Mouse (Mus musculus): ENCODE measurements around the gene Il1a.

GRCm38 (mm10) chr2:129254076-129254475 lies 55.7 kb downstream of the Il1a start:
- TF ChIP-seq KAT2A (IDR thresholded peaks at IDR 0.05; ENCODE audit: insufficient replicate concordance, low read length) (no peak), MAX (IDR thresholded peaks at IDR 0.05; ENCODE audit: low read length) (no peak), USF1 (IDR thresholded peaks at IDR 0.05; ENCODE audit: low read depth, low read length) (no peak), RAD21 (IDR thresholded peaks at IDR 0.05; ENCODE audit: low read depth, low read length) (no peak), CTCF (conservative IDR thresholded peaks at IDR 0.05 in 1 of 2, IDR thresholded peaks at IDR 0.05 in 1 of 2; ENCODE audit: low read depth in 2 of 2, low read length in 2 of 2) (no peak), MAZ (IDR thresholded peaks at IDR 0.05; ENCODE audit: low read depth, low read length) (no peak), HCFC1 (IDR thresholded peaks at IDR 0.05; ENCODE audit: low read depth, low read length) (no peak), EP300 (IDR thresholded peaks at IDR 0.05; ENCODE audit: low read length) (no peak), MAFK (IDR thresholded peaks at IDR 0.05; ENCODE audit: insufficient replicate concordance, low read length) (no peak), SMC3 (IDR thresholded peaks at IDR 0.05; ENCODE audit: low read depth, low read length) (no peak), GABPA (IDR thresholded peaks at IDR 0.05; ENCODE audit: insufficient replicate concordance, low read depth, low read length) (no peak), ZKSCAN1 (IDR thresholded peaks at IDR 0.05; ENCODE audit: borderline replicate concordance, low read depth, low read length) (no peak)
